Mouse (Mus musculus): ENCODE measurements at regions not wholly inside any gene's neighbourhood (a gene's known extent, or its start where the extent isn't known, plus 50 kb on each side); places are given as distances from the start of the nearest gene placed in this dataset.

GRCm38 (mm10) chr13:11490766-11491165 lies 616.0 kb downstream of the Ryr2 start:
- Histone ChIP-seq H3K9ac (ENCODE audit: low read depth, low read length) (no peak overlapping the region), H3K4me3 (ENCODE audit: low read depth, low read length) (no peak overlapping the region), H3K27ac (ENCODE audit: low read depth, low read length) (no peak overlapping the region), H3K27me3 (ENCODE audit: control insufficient read depth, insufficient read depth, low read length) (no peaks in the 10 kb centered on the region), H3K36me3 (ENCODE audit: control insufficient read depth, insufficient read depth, low read length) (no peaks in the 10 kb centered on the region), H3K4me2 (no peak overlapping the region), H3K4me1 (ENCODE audit: control insufficient read depth, insufficient read depth, low read length) (no peaks in the 10 kb centered on the region), H3K9me3 (replicated peaks; ENCODE audit: control insufficient read depth, low read length) (no peaks in the 10 kb centered on the region)
- no peak for ATAC-seq (replicated peaks; ENCODE audit: insufficient number of reproducible peaks, low FRiP score, low TSS enrichment)
- 76% methylated on average over 3 of the region's 3 CpGs for WGBS (ENCODE audit: insufficient replicate concordance)

GRCm38 (mm10) chr13:11483142-11483541 lies 623.6 kb downstream of the Ryr2 start:
- H3K4me3 ChIP-seq (ENCODE audit: low read depth, low read length), result no peak overlapping the region
- no peaks in the 10 kb centered on the region for H3K36me3 ChIP-seq (ENCODE audit: control insufficient read depth, insufficient read depth, low read length)
- H3K4me2 ChIP-seq, result no peak overlapping the region
- H3K27me3 ChIP-seq (ENCODE audit: control insufficient read depth, insufficient read depth, low read length), result no peaks in the 10 kb centered on the region
- peak; percentile 52; the same call in 1 of the 2 replicates for ATAC-seq (replicated peaks; ENCODE audit: insufficient number of reproducible peaks, low FRiP score, low TSS enrichment)
- no peaks in the 10 kb centered on the region for H3K4me1 ChIP-seq (ENCODE audit: control insufficient read depth, insufficient read depth, low read length)
- H3K27ac ChIP-seq (ENCODE audit: low read depth, low read length), result 0 out of 2 replicates have a peak overlapping the region, but pooled peaks have one; percentile 15
- no peak overlapping the region for H3K9ac ChIP-seq (ENCODE audit: low read depth, low read length)
- 52% methylated on average over 1 of the region's 1 CpGs for WGBS (ENCODE audit: insufficient replicate concordance)
- no peaks in the 10 kb centered on the region for H3K9me3 ChIP-seq (replicated peaks; ENCODE audit: control insufficient read depth, low read length)

- Histone ChIP-seq H3K36me3 (ENCODE audit: control insufficient read depth, insufficient read depth, low read length) (no peaks in the 10 kb centered on the region), H3K9me3 (replicated peaks; ENCODE audit: control insufficient read depth, low read length) (no peaks in the 10 kb centered on the region), H3K4me3 (ENCODE audit: low read depth, low read length) (no peak overlapping the region), H3K9ac (ENCODE audit: low read depth, low read length) (no peak overlapping the region), H3K4me2 (no peak overlapping the region), H3K4me1 (ENCODE audit: control insufficient read depth, insufficient read depth, low read length) (no peaks in the 10 kb centered on the region), H3K27ac (ENCODE audit: low read depth, low read length) (no peak overlapping the region), H3K27me3 (ENCODE audit: control insufficient read depth, insufficient read depth, low read length) (no peaks in the 10 kb centered on the region)
- no peak for ATAC-seq (replicated peaks; ENCODE audit: insufficient number of reproducible peaks, low FRiP score, low TSS enrichment)
- 37% methylated on average over 3 of the region's 3 CpGs for WGBS (ENCODE audit: insufficient replicate concordance)
These were observed 624.0 kb downstream of the Ryr2 start for GRCm38 (mm10) chr13:11482701-11483100.

GRCm38 (mm10) chr13:11460251-11460650 lies 646.5 kb downstream of the Ryr2 start:
- no peak for ATAC-seq (replicated peaks; ENCODE audit: insufficient number of reproducible peaks, low FRiP score, low TSS enrichment)
- Histone ChIP-seq H3K4me3 (ENCODE audit: low read depth, low read length) (no peak overlapping the region), H3K9ac (ENCODE audit: low read depth, low read length) (no peak overlapping the region), H3K27me3 (ENCODE audit: control insufficient read depth, insufficient read depth, low read length) (no peaks in the 10 kb centered on the region), H3K4me1 (ENCODE audit: control insufficient read depth, insufficient read depth, low read length) (no peaks in the 10 kb centered on the region), H3K9me3 (replicated peaks; ENCODE audit: control insufficient read depth, low read length) (no peaks in the 10 kb centered on the region), H3K4me2 (no peak overlapping the region), H3K36me3 (ENCODE audit: control insufficient read depth, insufficient read depth, low read length) (no peaks in the 10 kb centered on the region), H3K27ac (ENCODE audit: low read depth, low read length) (no peak overlapping the region)
- 72% methylated on average over 2 of the region's 2 CpGs for WGBS (ENCODE audit: insufficient replicate concordance)

GRCm38 (mm10) chr13:11455113-11455512 lies 651.6 kb downstream of the Ryr2 start:
- H3K27ac ChIP-seq (ENCODE audit: low read depth, low read length), result no peak overlapping the region
- no peak overlapping the region for H3K9ac ChIP-seq (ENCODE audit: low read depth, low read length)
- no peaks in the 10 kb centered on the region for H3K27me3 ChIP-seq (ENCODE audit: control insufficient read depth, insufficient read depth, low read length)
- no peaks in the 10 kb centered on the region for H3K4me1 ChIP-seq (ENCODE audit: control insufficient read depth, insufficient read depth, low read length)
- no peak for ATAC-seq (replicated peaks; ENCODE audit: insufficient number of reproducible peaks, low FRiP score, low TSS enrichment)
- 70% methylated on average over 3 of the region's 3 CpGs for WGBS (ENCODE audit: insufficient replicate concordance)
- no peak overlapping the region for H3K4me2 ChIP-seq
- no peaks in the 10 kb centered on the region for H3K36me3 ChIP-seq (ENCODE audit: control insufficient read depth, insufficient read depth, low read length)
- H3K4me3 ChIP-seq (ENCODE audit: low read depth, low read length), result no peak overlapping the region
- H3K9me3 ChIP-seq (replicated peaks; ENCODE audit: control insufficient read depth, low read length), result no peaks in the 10 kb centered on the region

- Histone ChIP-seq H3K27ac (ENCODE audit: low read depth, low read length) (no peak overlapping the region), H3K4me3 (ENCODE audit: low read depth, low read length) (no peak overlapping the region), H3K9me3 (replicated peaks; ENCODE audit: control insufficient read depth, low read length) (no peaks in the 10 kb centered on the region), H3K4me1 (ENCODE audit: control insufficient read depth, insufficient read depth, low read length) (no peaks in the 10 kb centered on the region), H3K27me3 (ENCODE audit: control insufficient read depth, insufficient read depth, low read length) (no peaks in the 10 kb centered on the region), H3K4me2 (no peak overlapping the region), H3K9ac (ENCODE audit: low read depth, low read length) (no peak overlapping the region), H3K36me3 (ENCODE audit: control insufficient read depth, insufficient read depth, low read length) (no peaks in the 10 kb centered on the region)
- ATAC-seq (replicated peaks; ENCODE audit: insufficient number of reproducible peaks, low FRiP score, low TSS enrichment), result no peak
- WGBS (ENCODE audit: insufficient replicate concordance), result 58% methylated on average over 2 of the region's 2 CpGs
These were observed 654.3 kb downstream of the Ryr2 start for GRCm38 (mm10) chr13:11452448-11452847.

GRCm38 (mm10) chr13:11432465-11433339 lies 674.0 kb downstream of the Ryr2 start:
- no peaks in the 10 kb centered on the region for H3K9me3 ChIP-seq (replicated peaks; ENCODE audit: control insufficient read depth, low read length)
- H3K9ac ChIP-seq (ENCODE audit: low read depth, low read length), result 0 out of 2 replicates have a peak overlapping the region, but pooled peaks have one; percentile 10
- peak overlapping the region; percentile 24 for H3K4me2 ChIP-seq
- no peaks in the 10 kb centered on the region for H3K27me3 ChIP-seq (ENCODE audit: control insufficient read depth, insufficient read depth, low read length)
- 39% methylated on average over 7 of the region's 7 CpGs for WGBS (ENCODE audit: insufficient replicate concordance)
- H3K4me3 ChIP-seq (ENCODE audit: low read depth, low read length), result no peak overlapping the region
- no peaks in the 10 kb centered on the region for H3K36me3 ChIP-seq (ENCODE audit: control insufficient read depth, insufficient read depth, low read length)
- peak overlapping the region; percentile 82 for H3K27ac ChIP-seq (ENCODE audit: low read depth, low read length)
- ATAC-seq (replicated peaks; ENCODE audit: insufficient number of reproducible peaks, low FRiP score, low TSS enrichment), result peak; percentile 69
- H3K4me1 ChIP-seq (ENCODE audit: control insufficient read depth, insufficient read depth, low read length), result peaks cover 11% of the 10 kb centered on the region

- 0 out of 2 replicates have a peak, but pooled peaks cover 3% of the 10 kb centered on the region for H3K4me1 ChIP-seq (ENCODE audit: control insufficient read depth, insufficient read depth, low read length)
- peaks cover 2% of the 10 kb centered on the region; the same call in 1 of the 2 replicates for H3K9me3 ChIP-seq (replicated peaks; ENCODE audit: control insufficient read depth, low read length)
- H3K27ac ChIP-seq (ENCODE audit: low read depth, low read length), result no peak overlapping the region
- H3K4me2 ChIP-seq, result no peak overlapping the region
- no peak for ATAC-seq (replicated peaks; ENCODE audit: insufficient number of reproducible peaks, low FRiP score, low TSS enrichment)
- H3K9ac ChIP-seq (ENCODE audit: low read depth, low read length), result no peak overlapping the region
- H3K4me3 ChIP-seq (ENCODE audit: low read depth, low read length), result no peak overlapping the region
- no peaks in the 10 kb centered on the region for H3K27me3 ChIP-seq (ENCODE audit: control insufficient read depth, insufficient read depth, low read length)
- H3K36me3 ChIP-seq (ENCODE audit: control insufficient read depth, insufficient read depth, low read length), result no peaks in the 10 kb centered on the region
These were observed 679.9 kb downstream of the Ryr2 start for GRCm38 (mm10) chr13:11426820-11427219.

GRCm38 (mm10) chr13:11392027-11392426 lies 714.7 kb downstream of the Ryr2 start:
- no peak for ATAC-seq (replicated peaks; ENCODE audit: insufficient number of reproducible peaks, low FRiP score, low TSS enrichment)
- no peak overlapping the region for H3K4me2 ChIP-seq
- H3K27ac ChIP-seq (ENCODE audit: low read depth, low read length), result no peak overlapping the region
- 63% methylated on average over 2 of the region's 2 CpGs for WGBS (ENCODE audit: insufficient replicate concordance)
- no peak overlapping the region for H3K4me3 ChIP-seq (ENCODE audit: low read depth, low read length)
- H3K9ac ChIP-seq (ENCODE audit: low read depth, low read length), result no peak overlapping the region
- no peaks in the 10 kb centered on the region for H3K36me3 ChIP-seq (ENCODE audit: control insufficient read depth, insufficient read depth, low read length)
- H3K27me3 ChIP-seq (ENCODE audit: control insufficient read depth, insufficient read depth, low read length), result no peaks in the 10 kb centered on the region
- H3K9me3 ChIP-seq (replicated peaks; ENCODE audit: control insufficient read depth, low read length), result no peaks in the 10 kb centered on the region
- H3K4me1 ChIP-seq (ENCODE audit: control insufficient read depth, insufficient read depth, low read length), result no peaks in the 10 kb centered on the region
